Mouse (Mus musculus): ENCODE measurements around the gene Phlpp1.

Gene Phlpp1

GRCm38 (mm10) chr1:106387264-106387663 lies 215.7 kb downstream of the Phlpp1 start:
- no peak for DNase-seq (ENCODE audit: low spot score)

GRCm38 (mm10) chr1:106389673-106390072 lies 218.1 kb downstream of the Phlpp1 start:
- DNase-seq (ENCODE audit: low spot score): peak; percentile 14

DNA sequence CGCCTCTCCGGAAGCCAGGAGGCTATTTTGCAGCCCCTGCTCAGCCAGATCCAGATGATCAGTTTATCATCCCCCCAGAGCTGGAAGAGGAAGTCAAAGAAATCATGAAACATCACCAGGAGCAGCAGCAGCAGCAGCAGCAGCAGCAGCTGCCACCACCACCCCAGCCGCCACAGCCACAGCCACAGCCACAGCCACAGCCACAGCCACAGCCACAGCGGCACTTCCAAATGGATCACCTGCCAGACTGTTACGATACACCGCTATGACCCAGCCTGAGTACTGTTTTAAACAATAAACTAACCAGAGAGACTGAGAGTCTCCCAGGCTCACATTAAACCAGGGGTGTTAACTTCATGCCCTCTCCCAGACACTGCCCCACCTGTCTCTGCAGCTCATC lies 221.5 kb downstream of the Phlpp1 start:
- no peak for DNase-seq (ENCODE audit: low spot score)

DNA sequence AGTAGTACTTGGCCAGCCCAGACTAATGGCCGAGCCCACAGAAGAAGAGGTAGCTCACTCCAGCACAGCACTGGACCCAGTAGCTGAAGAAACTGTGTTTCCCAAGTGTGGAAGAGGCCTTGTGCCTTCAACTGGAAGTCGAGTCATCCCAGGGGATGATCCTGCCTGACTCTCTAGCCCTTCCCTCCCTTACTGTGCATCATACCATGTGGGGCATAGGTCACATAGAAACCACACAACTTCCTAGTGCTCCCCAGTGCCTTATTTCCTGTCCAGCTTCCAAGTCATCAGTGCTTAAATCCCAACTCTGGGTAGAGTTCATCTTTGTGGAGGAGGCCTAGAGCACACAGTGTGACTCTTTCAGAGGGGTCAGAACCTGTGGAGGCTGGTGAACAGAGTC lies 223.1 kb downstream of the Phlpp1 start:
- no peak for DNase-seq (ENCODE audit: low spot score)

GRCm38 (mm10) chr1:106395476-106395875 lies 223.9 kb downstream of the Phlpp1 start:
- peak; percentile 39 for DNase-seq (ENCODE audit: low spot score)

- DNase-seq (ENCODE audit: low spot score): peak; percentile 26
Measured at GRCm38 (mm10) chr1:106400900-106401634, 229.5 kb downstream of the Phlpp1 start.

DNA sequence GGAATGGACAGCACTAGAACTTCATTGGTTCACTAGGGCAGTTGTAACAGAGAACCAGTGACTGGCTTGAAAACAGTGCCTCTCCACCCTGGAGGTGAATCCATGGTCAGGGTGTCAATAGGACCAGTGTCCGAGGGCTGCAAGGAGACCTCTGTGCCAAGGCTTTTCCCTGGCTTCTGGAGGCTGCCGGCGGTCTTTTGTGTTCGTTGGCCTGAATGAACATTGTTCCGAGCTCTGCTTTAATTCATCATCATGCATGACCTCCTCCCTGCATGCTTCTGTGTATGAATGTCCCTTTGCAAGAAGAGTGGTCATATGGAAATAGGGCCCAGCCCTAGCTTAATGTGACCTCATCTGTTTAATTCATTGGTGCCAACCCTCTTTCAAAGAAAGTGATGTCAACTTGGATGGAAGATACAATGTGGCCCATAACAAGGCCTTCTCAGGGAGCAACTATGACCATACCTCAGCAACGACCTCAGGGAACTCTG lies 231.5 kb downstream of the Phlpp1 start:
- no peak for DNase-seq (ENCODE audit: low spot score)

- DNase-seq (ENCODE audit: low spot score): no peak
Measured at GRCm38 (mm10) chr1:106406852-106407251, 235.3 kb downstream of the Phlpp1 start.

- DNase-seq (ENCODE audit: low spot score): no peak
Measured at GRCm38 (mm10) chr1:106407963-106408440, 236.4 kb downstream of the Phlpp1 start.

- DNase-seq (ENCODE audit: low spot score): no peak
Measured at GRCm38 (mm10) chr1:106410858-106411257, 239.3 kb downstream of the Phlpp1 start.

- DNase-seq (ENCODE audit: low spot score): peak; percentile 25
Measured at GRCm38 (mm10) chr1:106425128-106425936, 253.8 kb downstream of the Phlpp1 start.

GRCm38 (mm10) chr1:106428170-106428569 lies 256.6 kb downstream of the Phlpp1 start:
- DNase-seq (ENCODE audit: low spot score): no peak

DNA sequence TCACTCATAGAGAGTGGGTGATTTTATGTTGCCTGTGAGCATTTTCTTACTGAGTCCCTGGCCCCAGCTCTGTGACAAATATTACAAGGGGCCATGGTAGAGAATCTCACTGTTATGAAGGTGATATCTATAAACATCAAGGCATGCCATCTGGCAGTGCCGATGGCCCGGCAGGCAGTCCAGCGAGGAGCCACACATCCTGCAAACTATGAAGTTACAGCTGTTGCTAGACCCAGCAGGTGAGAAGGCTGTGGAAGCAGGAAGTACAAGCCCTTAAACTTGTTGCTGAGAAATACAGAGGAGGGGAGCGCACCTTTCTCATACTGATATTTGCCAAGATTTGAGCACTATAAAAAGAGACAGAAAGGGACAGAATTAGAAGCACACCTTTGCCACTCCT lies 257.0 kb downstream of the Phlpp1 start:
- DNase-seq (ENCODE audit: low spot score): no peak

- DNase-seq (ENCODE audit: low spot score): no peak
Measured at GRCm38 (mm10) chr1:106433580-106433979, 262.0 kb downstream of the Phlpp1 start.
